Mouse (Mus musculus) cerebellum, postnatal 36 days (tissue): ENCODE results near the gene Ipo13.

Experiments used
- DNase-seq, 2 experiments: peaks; one replicate each; pipeline ENCODE4 v3.0.0; 2021 to 2022; ENCODE audit warnings: mixed read lengths in 2 of 2

The Ipo13 gene

DNA sequence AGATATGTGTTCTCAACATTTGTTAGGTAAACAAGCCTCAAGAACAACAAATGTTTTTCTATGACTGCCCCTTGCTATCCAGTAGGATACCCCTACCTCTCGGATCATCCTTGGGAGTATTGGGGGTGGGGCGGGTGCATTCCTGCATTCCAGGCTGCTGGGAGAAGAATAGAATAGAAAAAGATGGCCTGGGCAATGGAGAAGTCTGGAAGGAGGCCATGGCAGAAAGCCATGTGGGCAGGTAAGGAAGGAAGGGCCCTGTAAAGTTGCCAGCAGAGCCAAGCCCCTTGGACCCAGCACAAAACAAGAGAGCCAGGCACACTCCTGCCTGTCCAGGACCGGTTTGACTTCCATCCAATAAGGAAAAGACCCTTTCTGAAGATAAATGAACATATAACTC is 1.4 kb downstream of the Ipo13 start:
- DNase-seq: peak; percentile 83 to 87

DNA sequence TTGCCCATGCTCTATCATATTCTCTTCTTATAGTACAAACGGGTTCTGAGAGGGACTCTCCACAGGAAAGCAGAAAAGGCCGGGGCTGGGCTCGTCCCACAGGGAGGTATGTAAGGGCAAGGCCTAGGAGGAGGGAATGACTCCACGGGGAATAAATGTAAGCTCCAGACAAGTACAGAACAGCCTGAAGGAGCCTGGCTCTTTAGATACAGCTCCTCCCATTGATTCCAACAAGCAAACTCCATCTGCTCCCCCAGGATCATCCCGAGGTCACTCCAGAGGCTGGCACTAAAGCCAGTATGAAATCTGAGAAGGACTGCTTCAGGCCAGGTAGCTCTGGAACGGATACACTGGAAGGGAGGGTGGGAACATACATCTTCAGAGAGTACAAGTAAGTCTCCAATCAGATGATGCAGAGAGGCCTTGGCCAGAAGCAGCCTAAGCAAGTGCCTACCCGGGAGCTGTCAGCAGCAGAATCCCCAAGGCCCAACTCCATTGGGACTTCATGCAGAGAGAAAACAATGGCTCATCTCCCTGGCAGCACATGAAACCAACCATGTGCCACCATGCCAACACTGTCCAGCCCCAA is 2.0 kb downstream of the Ipo13 start:
- peak in 1 of 2 experiments; percentile 29 for DNase-seq

DNA sequence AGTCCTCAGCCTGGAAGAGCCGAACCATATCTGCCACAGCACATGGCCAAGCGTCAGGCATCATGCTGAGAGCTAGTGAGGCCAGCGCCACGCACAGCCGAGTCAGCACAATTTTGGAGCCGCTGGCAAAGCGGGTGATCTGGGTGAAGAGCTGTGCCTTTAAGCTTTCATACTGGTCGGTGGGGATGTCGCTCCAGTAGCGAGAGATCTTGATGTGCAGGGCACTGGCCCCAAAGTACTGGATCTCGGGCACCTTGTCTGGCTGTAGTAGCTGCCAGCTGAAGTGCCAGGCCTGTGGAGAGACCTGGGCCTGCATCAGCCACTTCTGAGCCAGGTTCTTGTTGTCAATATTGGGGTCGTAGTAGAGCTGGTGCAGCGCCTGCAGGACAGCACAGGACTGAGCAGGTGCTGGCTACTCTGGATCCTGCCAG is 2.7 kb downstream of the Ipo13 start:
- peak; percentile 73 to 75 for DNase-seq

DNA sequence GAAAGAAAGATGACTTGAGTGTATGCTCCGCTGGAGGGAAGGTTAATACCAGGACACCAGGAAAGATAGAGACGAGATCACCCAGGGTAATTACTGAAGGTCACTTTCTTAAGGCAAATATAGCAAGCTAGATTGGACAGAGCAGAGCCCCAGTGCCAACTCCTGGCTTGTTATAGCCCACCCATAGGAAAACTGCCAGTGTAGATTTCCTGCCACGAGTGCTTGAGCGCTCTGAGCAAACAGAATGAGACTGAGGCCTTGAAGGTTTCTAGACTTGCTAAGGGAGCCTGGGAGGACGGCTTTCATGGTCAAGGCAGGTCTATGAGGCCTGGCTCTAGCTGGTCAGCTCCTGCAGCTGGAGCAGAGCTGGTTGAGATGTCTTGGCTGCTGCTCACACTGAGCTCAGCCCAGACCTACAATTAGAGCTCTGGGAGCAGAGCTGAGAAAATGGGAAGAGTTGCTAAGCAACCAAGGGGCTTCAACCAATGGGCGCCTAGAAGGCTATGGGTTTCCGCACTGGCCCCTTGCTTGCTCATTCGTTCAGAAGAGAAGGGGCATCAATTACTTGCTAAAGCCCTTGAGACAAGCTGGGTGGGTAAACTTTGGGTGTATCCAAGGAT is 5.9 kb downstream of the Ipo13 start:
- peak in 1 of 2 experiments; percentile 15 for DNase-seq

DNA sequence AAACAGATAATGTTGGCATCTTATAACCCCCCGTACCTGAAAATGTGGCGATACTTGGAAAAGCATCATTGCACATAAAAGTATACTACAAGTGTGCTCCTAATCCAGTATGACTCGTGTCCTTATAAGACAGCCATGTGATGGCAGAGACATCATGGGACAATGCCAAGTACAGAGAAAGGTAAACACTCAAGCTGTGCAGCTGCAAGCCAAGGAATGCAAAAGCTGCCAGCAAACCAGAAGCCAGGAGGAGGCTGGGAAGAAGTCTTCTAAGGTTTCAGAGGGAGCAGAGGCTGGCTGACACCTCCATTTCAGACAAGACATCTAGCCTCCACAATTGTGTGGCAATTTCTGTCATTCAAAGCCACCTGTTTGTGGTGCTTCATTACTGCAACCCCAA is 8.6 kb downstream of the Ipo13 start:
- peak in 1 of 2 experiments; percentile 31 for DNase-seq

DNA sequence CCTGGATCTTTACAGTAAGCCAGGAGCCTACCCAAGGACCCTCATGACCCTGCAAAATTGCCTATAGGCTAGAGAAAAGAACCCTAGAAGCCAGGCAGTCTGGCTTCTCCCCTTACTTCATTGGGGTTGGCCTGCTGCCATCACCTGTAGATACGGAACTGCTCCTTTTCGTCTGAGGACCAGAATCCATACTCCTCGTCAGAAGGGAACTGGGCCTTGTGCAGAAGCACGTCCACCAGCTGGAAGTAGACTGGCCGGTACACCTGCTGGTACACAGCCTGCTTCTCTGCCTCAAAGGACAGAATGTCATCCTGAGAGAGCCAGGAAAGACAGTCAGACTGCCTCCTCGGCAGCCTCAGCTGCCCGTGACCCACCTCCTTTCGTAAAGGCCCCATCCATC is 10.0 kb downstream of the Ipo13 start:
- DNase-seq: no peak

DNA sequence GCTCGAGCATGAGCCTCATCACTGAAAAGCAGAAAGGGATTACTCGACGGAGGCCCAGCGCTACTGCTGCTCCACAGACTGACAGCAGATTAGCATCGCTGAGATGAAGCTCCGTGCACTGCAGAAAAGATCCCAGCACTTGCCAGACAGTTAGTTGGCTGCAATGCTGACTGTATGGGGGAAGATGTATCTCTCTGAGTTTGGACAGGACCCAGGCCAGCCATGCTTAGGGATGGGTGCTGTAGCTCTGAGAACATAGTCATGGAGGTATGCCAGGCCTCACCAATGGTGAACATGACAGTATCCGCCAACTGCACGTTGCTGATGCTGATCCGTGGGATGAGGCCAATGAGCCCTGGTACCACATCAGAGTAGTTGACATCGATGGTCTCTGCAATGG is 10.7 kb downstream of the Ipo13 start:
- no peak for DNase-seq

DNA sequence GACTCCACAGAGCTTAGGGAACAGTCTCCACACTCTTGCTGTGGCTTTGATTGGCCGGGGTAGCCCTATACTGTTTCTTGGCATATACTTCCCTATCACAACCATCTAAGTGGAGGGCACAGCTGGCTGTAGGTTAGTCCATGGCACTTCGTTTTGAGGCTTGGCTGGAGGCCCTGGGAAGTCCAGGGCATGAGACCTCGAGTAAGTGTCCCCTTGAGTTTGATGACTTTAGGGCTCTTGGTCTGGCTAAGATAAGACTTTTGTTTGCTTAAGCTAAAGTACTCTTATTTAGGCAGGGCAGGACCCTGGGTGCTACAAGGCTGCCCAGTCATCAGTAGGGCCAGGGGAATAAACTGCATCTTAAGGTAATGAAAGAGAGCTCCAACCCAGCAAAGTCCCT is 16.7 kb downstream of the Ipo13 start:
- DNase-seq: no peak

DNA sequence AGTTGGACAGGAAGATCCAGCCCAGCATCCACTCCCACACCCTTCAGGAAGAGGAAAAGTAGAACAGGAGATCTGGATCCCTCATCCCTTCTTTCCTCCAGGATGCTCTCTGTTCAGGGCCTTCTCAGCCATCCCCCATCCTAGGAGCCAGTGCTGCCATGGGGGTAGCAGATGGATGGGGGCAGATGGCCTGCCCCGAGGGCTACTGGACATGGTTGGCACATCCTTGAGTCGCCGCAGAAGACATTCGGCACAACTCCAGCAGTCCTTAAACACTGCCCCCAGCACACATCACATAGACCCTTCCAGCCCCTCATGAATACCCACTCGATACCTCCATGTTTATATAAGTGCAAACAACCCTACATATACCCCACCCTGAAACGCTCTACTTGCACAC is 18.8 kb downstream of the Ipo13 start:
- peak; percentile 71 to 78 for DNase-seq

DNA sequence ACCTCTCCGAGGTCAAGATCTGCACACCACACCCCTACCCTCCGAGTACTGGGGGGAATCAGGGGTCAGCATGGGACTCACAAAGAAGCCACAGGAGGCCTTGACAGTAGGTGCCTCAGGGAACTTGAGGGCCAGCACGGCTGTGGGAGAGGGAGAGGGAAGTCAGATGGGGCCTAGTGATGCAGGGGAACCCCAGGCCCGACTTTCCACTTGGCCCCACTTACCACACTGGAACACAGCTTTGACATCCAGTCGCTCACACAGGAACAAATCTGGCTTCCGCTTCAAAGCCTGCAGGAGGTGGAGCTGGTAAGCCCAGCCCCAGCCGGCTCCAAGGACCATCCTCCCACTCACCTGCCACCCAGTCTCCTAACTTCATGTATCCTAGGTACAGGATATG is 19.5 kb downstream of the Ipo13 start:
- no peak for DNase-seq

DNA sequence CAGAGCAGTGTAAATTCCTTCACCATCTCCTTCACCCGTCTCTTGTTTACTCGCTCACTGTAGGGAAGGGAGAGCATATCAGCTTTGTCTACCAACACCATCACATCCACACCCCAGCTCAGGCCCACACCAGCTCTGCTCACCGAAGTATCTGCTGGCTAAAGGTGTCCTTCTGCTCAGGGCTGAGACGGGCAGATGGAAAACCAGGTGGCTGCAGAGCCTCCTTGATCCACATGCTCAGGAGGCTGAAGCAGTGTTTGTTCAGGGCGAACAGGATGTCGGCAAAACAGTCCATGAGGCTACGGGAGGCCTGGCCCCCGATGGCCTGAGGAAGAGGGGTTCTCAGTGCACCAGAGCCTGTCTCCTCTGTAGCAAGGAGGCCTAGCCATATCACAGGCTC is 20.2 kb downstream of the Ipo13 start:
- peak in 1 of 2 experiments; percentile 57 for DNase-seq

DNA sequence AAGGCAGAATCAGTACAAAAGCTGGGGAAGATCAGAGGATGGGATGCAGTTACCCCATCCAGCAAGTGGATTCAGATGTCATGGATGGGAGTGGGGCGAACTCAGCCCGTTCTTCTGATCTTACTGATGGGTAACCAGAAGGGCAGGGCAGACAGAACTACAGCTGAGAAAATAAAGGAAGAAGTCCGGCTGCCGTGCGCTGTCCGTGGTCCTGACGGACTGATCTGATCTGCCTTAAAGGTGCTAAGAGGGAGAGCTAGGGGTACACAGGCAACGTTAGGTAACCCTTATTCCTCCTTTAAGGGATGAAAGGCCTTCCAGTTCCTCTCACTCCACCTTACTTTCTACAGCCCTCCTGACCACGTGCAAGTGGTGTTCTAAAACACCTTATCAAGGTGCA is 21.4 kb downstream of the Ipo13 start:
- DNase-seq: no peak

DNA sequence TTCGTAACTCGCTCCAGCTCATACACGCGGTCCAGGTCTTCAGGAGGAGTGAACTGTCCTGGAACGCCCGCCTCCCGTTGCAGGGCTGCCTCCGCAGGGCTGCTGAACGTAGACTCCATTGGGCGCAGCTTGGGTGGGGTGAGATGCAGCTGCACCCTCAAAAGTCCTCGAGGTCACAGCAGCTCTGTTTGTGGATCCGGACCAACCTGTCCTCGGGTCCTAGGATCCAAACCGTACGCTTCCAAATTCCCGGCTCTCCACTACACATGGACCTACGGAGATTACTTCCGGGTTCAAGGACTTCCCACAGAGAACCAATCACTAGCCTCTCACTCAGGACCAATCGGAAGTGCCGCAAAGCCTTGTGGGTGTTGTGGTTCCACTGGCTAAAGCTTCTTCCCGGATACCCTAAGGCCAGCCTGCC is 23.0 kb downstream of the Ipo13 start, which contains the start of gene Dph2:
Gene Dph2, minus strand, starts transcription at position 295 of the 424 bp plus-strand sequence.
- peak; percentile 81 to 86 for DNase-seq

DNA sequence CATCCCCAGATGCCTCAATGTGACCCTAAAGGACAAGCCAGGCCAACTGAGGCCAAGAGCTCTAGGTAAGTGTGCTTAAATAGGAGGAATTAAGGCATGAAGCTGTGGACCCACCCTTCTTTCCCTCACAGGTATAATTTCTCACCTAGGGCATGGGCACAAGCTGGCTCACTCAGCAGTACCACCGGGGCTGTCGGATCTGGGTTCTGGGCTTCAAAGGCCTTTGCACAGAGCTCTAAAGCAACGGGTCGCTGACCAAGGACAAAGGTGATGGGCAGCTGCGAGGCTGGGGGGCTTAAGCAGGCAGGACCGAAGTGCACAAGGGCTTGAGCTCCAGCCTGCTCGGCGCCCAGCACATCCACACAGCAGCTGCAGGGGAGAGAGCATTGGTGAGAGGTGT is 24.0 kb downstream of the Ipo13 start:
- no peak for DNase-seq

DNA sequence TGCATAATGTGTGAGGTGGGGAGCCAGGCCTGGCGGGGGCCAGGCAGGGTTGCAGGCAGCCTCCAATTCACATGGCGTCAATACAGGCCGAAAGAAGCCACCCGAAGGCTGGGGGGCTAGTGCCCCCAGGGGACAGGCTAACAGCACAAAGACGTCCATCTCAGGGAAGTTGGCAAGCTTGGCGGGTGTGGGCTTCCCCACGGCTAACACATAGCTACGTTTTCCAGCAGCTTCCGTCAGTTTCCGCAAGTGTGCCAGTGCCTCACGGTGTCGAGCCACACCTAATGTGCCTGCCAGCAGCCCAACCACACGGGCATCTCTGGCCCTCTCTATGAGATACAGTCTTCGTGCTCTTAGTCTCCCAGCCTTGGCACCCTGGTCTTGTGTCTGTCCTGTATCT is 24.8 kb downstream of the Ipo13 start:
- DNase-seq: no peak

DNA sequence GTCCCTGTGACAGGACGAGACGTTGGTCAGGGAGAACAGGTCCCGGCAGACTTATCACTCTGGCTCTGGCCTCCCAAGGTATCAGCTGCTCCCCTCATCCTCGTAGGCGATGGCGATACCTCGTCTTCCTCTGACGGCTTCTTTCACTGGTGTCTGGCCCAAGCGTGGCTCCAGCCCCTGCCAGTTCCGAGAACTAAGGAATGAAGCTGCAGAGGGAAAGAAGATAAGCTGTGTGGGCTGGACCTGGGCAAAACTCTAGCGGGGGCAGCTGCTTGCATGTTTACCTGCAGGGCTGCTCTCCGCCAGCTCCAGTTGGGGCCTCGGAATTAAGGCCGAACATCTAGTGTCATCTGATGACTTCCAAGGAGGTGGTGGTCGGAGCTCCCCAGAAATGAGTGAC is 25.3 kb downstream of the Ipo13 start:
- no peak for DNase-seq

DNA sequence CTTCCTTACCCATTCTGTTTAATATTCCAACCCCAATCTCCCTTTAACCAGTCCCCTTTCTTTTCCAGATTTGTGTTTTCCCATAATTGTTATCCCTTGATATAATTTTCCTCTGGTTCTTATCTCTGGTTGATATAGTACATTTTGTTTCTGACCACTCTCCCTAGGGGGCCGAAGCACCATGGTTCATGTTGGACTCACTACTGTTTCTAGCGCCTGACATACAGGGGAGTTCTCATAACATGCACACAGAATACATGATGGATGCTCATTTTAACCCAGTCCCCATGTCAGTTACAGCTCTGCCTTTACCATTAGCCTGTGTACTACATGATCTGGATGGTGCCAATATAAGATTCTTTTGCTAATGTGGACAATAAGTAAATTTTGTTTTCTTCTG is 26.9 kb downstream of the Ipo13 start:
- no peak for DNase-seq

DNA sequence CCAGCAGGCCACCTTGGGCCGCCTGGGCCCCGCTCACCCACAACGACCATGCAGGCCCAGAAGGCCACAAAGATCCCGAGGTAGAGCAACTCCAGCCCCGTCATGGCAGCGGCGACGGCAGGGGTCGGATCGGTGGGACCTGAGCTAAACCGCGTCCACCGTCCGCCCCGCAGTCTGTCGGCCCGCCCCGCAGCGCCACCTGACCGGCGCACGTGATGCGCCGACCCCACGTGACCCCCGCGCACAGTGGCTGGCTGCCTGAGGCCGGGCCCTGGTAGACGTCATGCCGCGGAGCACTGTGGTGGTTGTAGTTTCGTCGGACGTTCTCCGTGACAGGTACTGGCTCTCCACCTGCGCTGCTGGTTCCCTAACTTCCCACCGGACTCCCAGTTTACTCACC is 27.7 kb downstream of the Ipo13 start, which contains the start of gene Atp6v0b:
Gene Atp6v0b, minus strand, starts transcription at position 201 of the 400 bp plus-strand sequence.
- DNase-seq: peak; percentile 96 to 97

DNA sequence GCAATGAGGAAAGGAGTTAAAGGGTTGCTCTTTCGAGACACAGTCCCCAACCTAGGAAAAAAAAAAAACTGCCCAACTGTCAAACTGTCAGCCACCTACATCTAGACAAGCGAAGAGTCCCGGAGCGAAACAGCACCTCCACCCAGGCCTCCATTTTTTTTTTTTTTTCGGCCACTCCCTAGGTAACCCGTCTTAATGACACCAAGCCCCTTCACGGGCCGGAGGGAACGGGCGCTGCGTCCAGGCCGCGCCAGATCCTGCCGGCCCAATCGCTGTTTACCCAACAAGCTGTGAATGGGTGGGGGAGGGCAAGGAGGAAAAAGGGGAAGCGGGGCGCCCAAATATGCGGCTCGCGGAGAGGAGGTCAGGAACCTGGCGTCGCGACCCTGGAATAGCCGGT is 28.2 kb downstream of the Ipo13 start:
- peak in 1 of 2 experiments; percentile 30 for DNase-seq

DNA sequence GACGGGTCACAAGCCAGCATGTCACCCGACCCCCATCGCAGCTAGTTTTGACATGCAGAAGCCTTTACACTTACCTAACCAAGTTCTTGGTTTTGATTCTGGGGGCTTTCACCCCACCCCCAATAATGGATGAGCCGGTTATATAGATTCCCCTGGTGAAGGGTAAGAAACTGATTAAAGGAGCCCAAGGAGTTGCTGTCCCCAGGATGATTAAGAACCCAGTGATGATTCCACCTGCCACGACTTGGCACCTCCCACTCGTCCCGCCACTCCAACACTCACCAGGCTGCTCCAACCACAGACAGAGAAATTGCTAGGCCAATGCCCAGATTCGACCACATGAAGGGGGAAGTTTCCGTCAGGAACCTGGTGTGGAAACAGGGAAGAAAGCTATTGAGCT is 28.8 kb downstream of the Ipo13 start:
- DNase-seq: no peak

DNA sequence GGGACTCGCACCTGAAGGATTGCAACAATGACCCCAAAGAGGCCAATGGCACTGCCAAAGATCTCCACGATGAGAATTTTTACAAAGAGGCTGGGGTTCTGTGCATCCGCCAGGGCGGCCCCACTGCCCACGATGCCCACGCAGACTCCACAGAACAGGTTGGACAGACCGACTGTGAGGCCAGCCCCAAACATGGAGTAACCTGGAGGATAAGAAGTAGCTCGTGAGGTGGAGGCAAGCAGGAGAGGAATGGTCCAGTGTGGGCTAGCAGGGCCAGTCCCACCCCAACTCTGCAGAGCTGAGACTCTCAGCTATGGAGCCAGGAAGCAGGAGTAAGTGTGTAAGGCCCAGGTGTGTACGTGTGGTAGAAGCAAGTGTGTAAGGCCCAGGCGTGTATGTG is 29.7 kb downstream of the Ipo13 start:
- no peak for DNase-seq

DNA sequence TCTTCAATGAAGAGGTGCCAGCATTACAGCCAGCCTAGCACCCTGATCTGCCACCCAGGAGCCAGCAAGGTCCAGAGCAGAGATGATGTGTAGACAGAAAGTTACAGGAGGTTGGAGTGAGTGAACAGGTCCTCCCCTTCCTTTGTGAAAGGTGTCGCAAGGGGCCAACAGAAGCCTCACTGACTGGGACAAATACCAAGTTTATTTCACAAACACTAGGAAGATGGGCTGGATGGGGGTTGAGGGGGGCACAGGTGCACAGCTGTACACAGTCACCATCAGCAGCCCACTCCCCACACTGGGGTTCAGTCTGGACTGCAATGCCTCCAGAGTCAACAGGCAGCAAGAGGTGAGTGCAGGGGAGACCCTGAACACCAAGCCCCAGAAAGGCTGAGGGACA is 30.7 kb downstream of the Ipo13 start:
- DNase-seq: no peak

DNA sequence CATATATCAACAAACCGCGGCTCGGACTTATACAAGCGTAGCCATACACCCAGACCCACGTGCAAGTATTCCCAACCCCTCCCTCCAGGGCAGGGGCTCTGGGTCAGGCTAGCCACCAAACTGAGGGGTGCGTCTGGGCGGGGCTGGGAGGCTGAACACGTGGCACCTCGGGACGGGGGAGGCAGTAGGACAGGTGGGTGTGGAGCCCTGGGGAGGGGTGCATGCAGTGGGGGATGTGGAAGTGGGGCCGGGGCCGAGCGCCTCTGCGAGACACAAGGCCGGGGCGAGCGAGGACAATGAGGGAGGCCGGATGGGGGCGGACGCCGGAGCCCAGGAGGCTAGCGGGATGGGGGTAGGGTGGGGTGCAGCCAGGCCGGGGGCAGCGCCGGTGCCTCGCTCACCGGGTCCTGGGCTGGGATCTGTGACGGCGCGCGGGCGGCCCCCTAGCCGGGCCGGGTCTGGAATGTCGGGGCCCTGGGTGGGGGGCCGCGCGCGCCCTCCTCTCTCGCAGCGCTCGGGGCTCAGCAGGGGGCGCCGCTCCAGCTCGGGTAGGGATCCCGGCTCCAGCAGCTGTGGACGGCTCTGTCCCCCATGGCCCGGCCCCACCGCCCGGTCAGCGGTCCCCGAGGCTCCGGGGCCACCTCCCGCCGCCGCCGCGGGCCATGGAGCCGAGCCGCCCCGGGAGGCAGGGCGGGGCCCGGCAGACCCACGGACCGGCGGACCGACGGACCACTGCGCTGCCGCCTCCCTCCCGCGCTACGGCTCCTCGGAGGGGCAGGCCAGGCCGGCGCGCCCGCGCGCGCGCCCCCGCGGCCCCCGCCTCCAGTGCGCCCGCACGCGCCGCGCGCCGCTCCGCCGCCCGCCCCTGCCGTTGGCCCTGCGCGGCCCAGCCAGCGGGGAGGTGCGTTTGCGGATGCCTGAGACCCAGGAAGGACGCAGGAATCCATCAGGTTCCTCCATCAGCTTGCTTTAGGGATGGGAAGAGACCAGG is 31.8 kb downstream of the Ipo13 start, which contains the start of gene B4galt2:
Gene B4galt2, minus strand, starts transcription at position 787 of the 991 bp plus-strand sequence.
- peak; percentile 56 to 74 for DNase-seq
